Mouse (Mus musculus): ENCODE data around the gene Slc27a4. TPM values are rescaled to one million over a fixed set of nuclear protein-coding genes. Genes with fewer than 3 reads are reported as not detected.

Gene Slc27a4
- 42.6 and 43.2 TPM in 2 replicates for polyA plus RNA-seq (2015; fragmentation: Nextera tagmentation; extraction: Ambion mirVana)

DNA sequence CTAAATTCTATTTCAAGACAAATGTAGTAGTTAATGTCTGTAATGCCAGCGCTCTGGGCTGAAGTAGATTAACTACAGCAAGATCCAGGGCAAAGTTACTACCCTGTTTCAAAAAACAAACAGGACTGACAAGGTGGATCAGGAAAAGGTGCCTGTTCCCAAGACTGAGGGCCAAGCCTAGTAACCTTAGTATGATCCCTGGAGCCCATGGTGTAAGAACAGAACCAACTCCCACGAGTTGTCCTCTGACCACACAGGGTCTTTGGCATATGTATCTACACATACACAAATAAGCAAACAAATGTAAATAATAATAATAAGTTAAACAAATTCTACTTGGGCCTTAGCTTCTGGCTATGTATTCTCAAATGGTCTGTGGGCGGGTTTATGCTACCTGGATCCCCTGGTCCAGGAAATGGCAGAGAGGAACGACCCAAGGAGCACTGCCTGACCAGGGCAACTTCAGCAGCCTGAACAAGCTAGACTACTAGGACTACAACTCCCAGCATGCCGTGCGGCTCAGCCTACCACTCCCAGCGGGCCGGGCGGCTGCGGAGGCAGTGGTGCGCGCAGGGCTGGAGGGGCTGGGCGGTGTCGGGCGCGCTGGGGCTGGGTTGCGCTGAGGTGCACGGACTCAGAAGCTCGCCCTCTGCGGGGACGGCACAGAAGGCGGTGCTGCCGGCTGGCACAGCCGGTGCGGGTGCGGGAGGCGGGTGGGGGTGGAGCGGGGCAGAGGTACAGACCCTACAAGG is at the start of gene Slc27a4:
Slc27a4 (plus strand) TSS at position 560 of the 752 bp plus-strand sequence.
- 7% methylated on average over 19 of the region's 28 CpGs for WGBS
- H3K4me3 ChIP-seq (ENCODE audit: low read depth, low read length) = peak within 1 kb of the TSS; percentile 98
- H3K9ac ChIP-seq (ENCODE audit: low read depth, low read length) = peak within 1 kb of the TSS; percentile 96
- no peaks in the 10 kb centered on the region for H3K9me3 ChIP-seq (replicated peaks; ENCODE audit: control insufficient read depth, low read length, poor library complexity, severe bottlenecking)
- peaks cover 11% of the 10 kb centered on the region for H3K4me1 ChIP-seq (ENCODE audit: control insufficient read depth, insufficient read depth, low read length)
- ATAC-seq = peak; percentile 97
- no peaks in the 10 kb centered on the region for H3K27me3 ChIP-seq (ENCODE audit: control insufficient read depth, insufficient read depth, low read depth, low read length)
- peak within 1 kb of the TSS; percentile 93 for H3K27ac ChIP-seq (ENCODE audit: low read length)
- peak within 1 kb of the TSS; percentile 83 for H3K4me2 ChIP-seq (ENCODE audit: low read length)
- peaks cover 18% of the 10 kb centered on the region for H3K36me3 ChIP-seq (ENCODE audit: control insufficient read depth, insufficient read depth, low read length)

DNA sequence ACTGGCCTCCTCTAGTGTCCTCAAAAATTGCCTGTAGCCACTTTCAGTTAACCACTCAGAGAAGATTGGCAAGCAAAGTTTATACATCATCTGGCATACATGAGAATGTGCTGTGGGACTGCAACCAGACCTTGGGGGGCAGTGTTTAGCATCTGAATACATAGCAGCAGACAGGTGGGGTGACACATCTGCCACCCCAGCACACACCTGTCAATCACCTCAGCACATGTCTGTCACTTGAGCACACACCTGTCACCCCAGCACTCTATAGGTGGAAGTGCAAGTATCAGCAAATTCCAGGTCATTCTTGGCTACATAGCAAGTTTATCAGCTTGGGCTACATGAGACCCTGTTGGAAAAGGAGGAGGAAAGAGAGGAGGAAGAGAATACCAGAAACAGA is 46.7 kb upstream of the Slc27a4 start:
- Histone ChIP-seq H3K4me3 (ENCODE audit: low read depth, low read length) (no peak overlapping the region), H3K36me3 (ENCODE audit: control insufficient read depth, insufficient read depth, low read length) (no peaks in the 10 kb centered on the region), H3K4me2 (ENCODE audit: low read length) (no peak overlapping the region), H3K9me3 (replicated peaks; ENCODE audit: control insufficient read depth, low read length, poor library complexity, severe bottlenecking) (no peaks in the 10 kb centered on the region), H3K4me1 (ENCODE audit: control insufficient read depth, insufficient read depth, low read length) (0 out of 2 replicates have a peak, but pooled peaks cover 6% of the 10 kb centered on the region), H3K9ac (ENCODE audit: low read depth, low read length) (no peak overlapping the region), H3K27ac (ENCODE audit: low read length) (no peak overlapping the region), H3K27me3 (ENCODE audit: control insufficient read depth, insufficient read depth, low read depth, low read length) (peaks cover 19% of the 10 kb centered on the region)
- ATAC-seq = no peak

DNA sequence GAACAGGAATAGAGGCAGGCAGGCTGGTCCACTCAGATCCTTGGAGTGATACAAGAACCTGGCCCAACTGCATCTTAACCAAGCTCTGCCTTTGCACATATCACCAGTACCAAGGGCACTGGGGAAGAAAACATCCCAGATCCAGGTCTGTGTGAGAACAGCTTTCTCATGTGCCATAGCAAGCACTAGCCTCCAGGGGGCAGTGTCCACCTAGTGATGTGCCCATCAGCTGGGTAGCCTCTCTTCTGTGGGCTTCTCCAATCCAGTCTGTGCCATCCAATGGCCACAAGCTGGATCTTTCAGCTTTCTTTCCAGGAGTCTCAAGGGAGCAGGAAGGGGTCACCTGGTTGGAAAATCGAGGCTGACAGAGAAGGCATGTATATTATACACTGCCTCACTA is 37.6 kb upstream of the Slc27a4 start:
- H3K27ac ChIP-seq (ENCODE audit: low read length) = no peak overlapping the region
- WGBS = 0% methylated on average over 1 of the region's 1 CpGs
- H3K9ac ChIP-seq (ENCODE audit: low read depth, low read length) = no peak overlapping the region
- no peak overlapping the region for H3K4me2 ChIP-seq (ENCODE audit: low read length)
- no peaks in the 10 kb centered on the region for H3K27me3 ChIP-seq (ENCODE audit: control insufficient read depth, insufficient read depth, low read depth, low read length)
- no peak overlapping the region for H3K4me3 ChIP-seq (ENCODE audit: low read depth, low read length)
- H3K36me3 ChIP-seq (ENCODE audit: control insufficient read depth, insufficient read depth, low read length) = no peaks in the 10 kb centered on the region
- 0 out of 2 replicates have a peak, but pooled peaks have one; percentile 32 for ATAC-seq
- H3K9me3 ChIP-seq (replicated peaks; ENCODE audit: control insufficient read depth, low read length, poor library complexity, severe bottlenecking) = no peaks in the 10 kb centered on the region
- H3K4me1 ChIP-seq (ENCODE audit: control insufficient read depth, insufficient read depth, low read length) = no peaks in the 10 kb centered on the region

DNA sequence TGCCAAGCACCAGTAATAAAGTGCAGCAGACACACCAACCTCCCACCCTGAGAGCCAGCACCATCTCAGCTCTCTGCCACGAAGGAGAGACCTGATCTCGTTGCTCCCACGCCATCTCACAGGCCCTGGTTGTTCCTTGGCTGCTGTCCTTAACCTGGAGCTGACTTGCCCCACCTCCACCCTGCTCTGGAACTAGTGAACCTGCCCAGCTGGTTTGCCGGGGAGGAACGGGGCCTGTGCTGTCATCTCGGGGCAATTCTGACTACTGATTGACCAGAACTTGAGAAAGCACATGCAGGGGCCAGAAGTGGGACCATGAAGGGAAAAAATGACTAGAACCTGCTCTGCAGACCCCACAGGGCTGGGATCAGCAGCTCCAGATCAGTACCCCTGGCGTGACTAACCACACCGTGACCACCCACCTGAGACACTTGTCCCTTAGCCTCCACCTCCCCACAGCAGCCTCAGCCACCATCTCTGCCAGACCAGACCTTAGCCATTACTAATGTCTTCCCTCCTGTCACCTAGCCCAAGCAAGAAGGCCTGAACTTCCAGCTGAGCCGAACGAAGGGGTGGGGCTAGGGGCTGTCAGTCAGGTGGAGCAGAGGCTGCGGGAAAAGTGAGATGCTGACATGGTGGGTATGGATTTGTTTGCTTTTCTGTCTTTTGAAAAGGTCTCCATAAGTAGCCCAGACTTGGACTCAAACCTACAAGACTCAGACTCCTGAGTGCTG is 34.3 kb upstream of the Slc27a4 start:
- no peak for ATAC-seq
- H3K9me3 ChIP-seq (replicated peaks; ENCODE audit: control insufficient read depth, low read length, poor library complexity, severe bottlenecking) = peaks cover 1% of the 10 kb centered on the region; the same call in 1 of the 2 replicates

DNA sequence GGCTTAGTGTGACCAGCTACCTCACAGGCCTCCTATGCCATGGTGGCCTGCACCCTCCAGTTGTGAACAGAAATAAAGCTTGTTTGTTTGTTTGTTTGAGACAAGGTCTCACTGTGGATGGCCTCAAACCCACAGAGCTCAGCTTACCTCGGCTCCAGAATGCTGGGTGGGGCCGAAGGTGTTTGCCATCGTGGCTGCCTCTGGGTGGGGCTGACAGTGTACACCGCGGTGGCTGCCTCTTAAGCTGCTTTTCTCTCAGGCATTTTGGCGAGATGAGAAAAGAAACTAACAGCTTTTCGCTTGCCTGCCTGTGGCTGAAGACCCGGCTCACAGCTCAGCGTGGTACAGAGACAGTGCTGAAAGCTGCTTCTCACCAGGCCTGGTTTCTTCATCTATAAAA is 33.5 kb upstream of the Slc27a4 start:
- Histone ChIP-seq H3K36me3 (ENCODE audit: control insufficient read depth, insufficient read depth, low read length) (no peaks in the 10 kb centered on the region), H3K9ac (ENCODE audit: low read depth, low read length) (no peak overlapping the region), H3K9me3 (replicated peaks; ENCODE audit: control insufficient read depth, low read length, poor library complexity, severe bottlenecking) (peaks cover 4% of the 10 kb centered on the region; the same call in 1 of the 2 replicates), H3K4me1 (ENCODE audit: control insufficient read depth, insufficient read depth, low read length) (no peaks in the 10 kb centered on the region), H3K27ac (ENCODE audit: low read length) (no peak overlapping the region), H3K4me3 (ENCODE audit: low read depth, low read length) (no peak overlapping the region), H3K27me3 (ENCODE audit: control insufficient read depth, insufficient read depth, low read depth, low read length) (no peaks in the 10 kb centered on the region), H3K4me2 (ENCODE audit: low read length) (no peak overlapping the region)
- 70% methylated on average over 9 of the region's 9 CpGs for WGBS
- no peak for ATAC-seq

More for the DNA sequence above, 34.3 kb upstream of the Slc27a4 start:
- Histone ChIP-seq H3K27me3 (ENCODE audit: control insufficient read depth, insufficient read depth, low read depth, low read length) (no peaks in the 10 kb centered on the region), H3K9ac (ENCODE audit: low read depth, low read length) (no peak overlapping the region), H3K27ac (ENCODE audit: low read length) (no peak overlapping the region), H3K4me3 (ENCODE audit: low read depth, low read length) (no peak overlapping the region), H3K4me1 (ENCODE audit: control insufficient read depth, insufficient read depth, low read length) (no peaks in the 10 kb centered on the region), H3K4me2 (ENCODE audit: low read length) (no peak overlapping the region), H3K36me3 (ENCODE audit: control insufficient read depth, insufficient read depth, low read length) (no peaks in the 10 kb centered on the region)
- WGBS = 74% methylated on average over 11 of the region's 11 CpGs

DNA sequence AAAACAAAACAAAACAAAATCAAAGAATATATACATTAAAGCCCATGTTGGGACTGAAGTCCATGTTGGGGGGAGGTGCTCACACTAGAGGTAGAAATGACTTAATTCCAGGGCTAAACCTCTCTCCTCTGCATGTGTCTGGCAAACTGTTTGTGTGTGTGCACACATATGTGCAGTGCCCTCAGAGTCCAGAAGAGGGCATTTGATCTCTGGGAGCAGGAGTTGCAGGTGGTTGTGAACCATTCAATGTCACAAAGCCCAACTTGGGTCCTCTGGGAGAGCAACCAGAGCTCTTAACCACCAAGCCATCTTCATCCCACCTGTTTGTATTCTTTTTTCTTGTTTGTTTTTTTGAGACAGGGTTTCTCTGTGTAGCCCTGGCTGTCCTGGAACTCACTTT is 32.3 kb upstream of the Slc27a4 start:
- H3K27ac ChIP-seq (ENCODE audit: low read length) = no peak overlapping the region
- H3K9me3 ChIP-seq (replicated peaks; ENCODE audit: control insufficient read depth, low read length, poor library complexity, severe bottlenecking) = peaks cover 4% of the 10 kb centered on the region; the same call in 1 of the 2 replicates
- no peak overlapping the region for H3K9ac ChIP-seq (ENCODE audit: low read depth, low read length)
- no peak overlapping the region for H3K4me2 ChIP-seq (ENCODE audit: low read length)
- no peak overlapping the region for H3K4me3 ChIP-seq (ENCODE audit: low read depth, low read length)
- ATAC-seq = no peak
- H3K36me3 ChIP-seq (ENCODE audit: control insufficient read depth, insufficient read depth, low read length) = 0 out of 2 replicates have a peak, but pooled peaks cover 3% of the 10 kb centered on the region
- no peaks in the 10 kb centered on the region for H3K4me1 ChIP-seq (ENCODE audit: control insufficient read depth, insufficient read depth, low read length)
- H3K27me3 ChIP-seq (ENCODE audit: control insufficient read depth, insufficient read depth, low read depth, low read length) = no peaks in the 10 kb centered on the region

DNA sequence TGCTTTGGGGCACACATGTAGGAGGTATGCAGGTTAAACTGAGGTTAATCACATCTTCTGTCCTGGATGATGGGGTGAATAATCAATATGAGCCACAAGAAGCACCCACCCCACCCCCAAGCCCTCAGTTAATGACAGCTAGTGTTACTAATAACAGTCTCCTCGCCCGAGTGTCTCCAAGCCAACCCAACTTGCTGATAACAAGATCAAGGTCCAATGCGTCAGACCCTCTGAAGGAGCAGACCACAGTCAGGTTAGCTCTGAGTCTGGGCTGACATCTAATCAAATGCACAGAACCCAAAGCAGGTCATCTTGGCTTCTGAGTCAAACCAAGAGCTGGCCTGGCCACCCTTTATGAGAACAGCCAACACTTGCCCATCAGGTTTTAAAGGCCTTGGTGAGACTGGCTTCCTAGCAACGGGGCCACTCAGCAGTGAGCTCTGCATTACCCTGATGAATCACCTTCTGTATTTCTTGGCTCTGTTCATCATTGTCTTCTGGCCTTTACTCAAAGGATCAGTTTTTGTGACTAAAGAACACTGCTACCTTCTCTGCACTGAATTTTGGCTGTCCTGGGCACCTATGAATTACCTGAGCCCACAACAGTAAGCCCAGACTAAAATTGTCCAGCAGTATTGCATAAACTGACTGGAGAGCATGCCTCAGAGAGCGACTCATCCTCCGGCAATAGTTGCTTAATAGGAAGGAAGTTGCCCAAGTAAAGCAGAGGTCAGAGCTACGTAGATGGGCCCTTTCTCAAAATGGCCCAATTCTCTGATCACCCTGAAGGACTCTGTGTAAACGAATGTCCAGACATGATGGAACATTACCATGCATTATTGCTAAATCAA is 30.6 kb upstream of the Slc27a4 start:
- no peak overlapping the region for H3K4me3 ChIP-seq (ENCODE audit: low read depth, low read length)
- no peaks in the 10 kb centered on the region for H3K27me3 ChIP-seq (ENCODE audit: control insufficient read depth, insufficient read depth, low read depth, low read length)
- H3K4me2 ChIP-seq (ENCODE audit: low read length) = no peak overlapping the region
- H3K36me3 ChIP-seq (ENCODE audit: control insufficient read depth, insufficient read depth, low read length) = 0 out of 2 replicates have a peak, but pooled peaks cover 7% of the 10 kb centered on the region
- ATAC-seq = no peak
- H3K4me1 ChIP-seq (ENCODE audit: control insufficient read depth, insufficient read depth, low read length) = no peaks in the 10 kb centered on the region
- no peak overlapping the region for H3K27ac ChIP-seq (ENCODE audit: low read length)
- H3K9ac ChIP-seq (ENCODE audit: low read depth, low read length) = no peak overlapping the region
- peaks cover 4% of the 10 kb centered on the region; the same call in 1 of the 2 replicates for H3K9me3 ChIP-seq (replicated peaks; ENCODE audit: control insufficient read depth, low read length, poor library complexity, severe bottlenecking)
- WGBS = 88% methylated on average over 8 of the region's 8 CpGs

DNA sequence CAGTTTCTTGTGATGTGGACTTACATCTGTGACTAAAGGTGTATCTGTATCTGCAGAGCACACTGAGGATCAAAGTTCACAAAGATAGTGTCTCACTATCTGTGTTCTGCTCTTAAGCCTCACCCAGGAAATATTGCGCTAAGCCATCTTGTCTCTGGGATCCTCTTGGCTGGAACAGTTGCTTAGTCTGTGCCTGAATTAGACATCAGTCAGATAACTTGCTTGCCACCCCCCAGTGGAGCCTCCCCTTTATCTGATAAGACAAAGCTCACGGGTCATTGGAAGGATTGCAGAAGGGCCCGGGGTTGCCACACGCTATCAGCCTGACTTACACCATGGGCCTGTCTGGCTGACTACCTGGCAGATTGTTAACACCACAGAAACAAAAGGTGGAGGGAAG is 29.1 kb upstream of the Slc27a4 start:
- Histone ChIP-seq H3K9me3 (replicated peaks; ENCODE audit: control insufficient read depth, low read length, poor library complexity, severe bottlenecking) (peaks cover 4% of the 10 kb centered on the region; the same call in 1 of the 2 replicates), H3K4me2 (ENCODE audit: low read length) (no peak overlapping the region), H3K27ac (ENCODE audit: low read length) (no peak overlapping the region), H3K27me3 (ENCODE audit: control insufficient read depth, insufficient read depth, low read depth, low read length) (no peaks in the 10 kb centered on the region), H3K4me3 (ENCODE audit: low read depth, low read length) (no peak overlapping the region), H3K36me3 (ENCODE audit: control insufficient read depth, insufficient read depth, low read length) (peaks cover 18% of the 10 kb centered on the region), H3K9ac (ENCODE audit: low read depth, low read length) (no peak overlapping the region), H3K4me1 (ENCODE audit: control insufficient read depth, insufficient read depth, low read length) (no peaks in the 10 kb centered on the region)
- WGBS = 92% methylated on average over 4 of the region's 4 CpGs
- ATAC-seq = no peak
